Comparison of ENCODE assay signal across 8 mouse cellular contexts in genomic region chr19:42794914-42795613, GRCm38 (mm10). TPM values are rescaled to one million over a fixed set of nuclear protein-coding genes. Genes with fewer than 3 reads are reported as not detected.
DNase-seq lines count a peak whose midpoint lies in the region; ATAC-seq lines count a peak whose summit lies in the region.

No protein-coding gene starts in this region.

- DNase-seq in adrenal gland, adult 8-10 months: peak; percentile 60
- DNase-seq in embryo, embryonic 11.5 days (ENCODE audit: low read depth, low spot score): peak; percentile 85
- peak; percentile 77 to 82 for DNase-seq in gastrocnemius, postnatal 36 days
- peak; percentile 91 to 93 for DNase-seq in left cerebral cortex, postnatal 25 days (ENCODE audit: low spot score in 2 of 2)
- DNase-seq in midbrain, embryonic 10.5 days (ENCODE audit: low spot score): peak; percentile 91
- peak; percentile 75 to 78 for DNase-seq in right cerebral cortex, postnatal 36 days (ENCODE audit: low spot score in 2 of 2)
- peak; percentile 78 to 93 for DNase-seq in urinary bladder, postnatal 4 days (ENCODE audit: low spot score in 2 of 2)

- H3K9ac ChIP-seq in intestine, embryonic 16.5 days (ENCODE audit: low read depth, low read length): peak overlapping the region; percentile 64

- no peak overlapping the region for H3K27ac ChIP-seq in intestine, embryonic 16.5 days (ENCODE audit: low read length)
- peak overlapping the region; percentile 79 for H3K27ac ChIP-seq in midbrain, embryonic 10.5 days (replicated peaks)

- peak overlapping the region; percentile 79 for H3K4me2 ChIP-seq in intestine, embryonic 16.5 days (ENCODE audit: low read depth, low read length)

- no peaks in the 10 kb centered on the region for H3K27me3 ChIP-seq in intestine, embryonic 16.5 days (replicated peaks; ENCODE audit: control insufficient read depth, insufficient read depth, low read length)
- H3K27me3 ChIP-seq in midbrain, embryonic 10.5 days (ENCODE audit: low read depth, poor library complexity, severe bottlenecking): peaks cover 17% of the 10 kb centered on the region

- H3K36me3 ChIP-seq in intestine, embryonic 16.5 days (ENCODE audit: control insufficient read depth, insufficient read depth, low read length): no peaks in the 10 kb centered on the region
- H3K36me3 ChIP-seq in midbrain, embryonic 10.5 days: no peaks in the 10 kb centered on the region

- intact Hi-C loops in gastrocnemius, postnatal 36 days (cut with DNase I): loop anchor here (2.0 to 10.0 kb wide), 3 partner anchors 517 to 680 kb away; no protein-coding TSS in a partner anchor
- intact Hi-C loops in left cerebral cortex, postnatal 25 days (cut with DNase I): loop anchor here (1.0 to 5.0 kb wide), 5 partner anchors 107 to 682 kb away; no protein-coding TSS in a partner anchor

- H3K4me1 ChIP-seq in intestine, embryonic 16.5 days (ENCODE audit: control insufficient read depth, insufficient read depth, low read length): peaks cover 14% of the 10 kb centered on the region
- H3K4me1 ChIP-seq in midbrain, embryonic 10.5 days: peaks cover 11% of the 10 kb centered on the region

- peak; percentile 93 for ATAC-seq in intestine, embryonic 16.5 days

- H3K9me3 ChIP-seq in intestine, embryonic 16.5 days (ENCODE audit: control insufficient read depth, low read length): no peaks in the 10 kb centered on the region
- H3K9me3 ChIP-seq in midbrain, embryonic 10.5 days (replicated peaks): no peaks in the 10 kb centered on the region

- H3K4me3 ChIP-seq in intestine, embryonic 16.5 days (ENCODE audit: low read length): peak overlapping the region; percentile 43
- H3K4me3 ChIP-seq in midbrain, embryonic 10.5 days: peak overlapping the region; percentile 62

- WGBS in intestine, embryonic 16.5 days: 5% methylated on average over 31 of the region's 31 CpGs
- WGBS in midbrain, embryonic 10.5 days: 3% methylated on average over 31 of the region's 31 CpGs

RNA-seq across cellular contexts. Expression of gene Hps1, which starts 15.3 kb away (rescaled TPM):
- 10 to 100 TPM; 28.8 to 37.8 (median 31.0) TPM for total RNA-seq in adrenal gland, adult 8-10 months (2022)
- 1 to 10 TPM in 1 of 2 experiments, under 1 TPM in 1; 0.51 to 1.5 TPM for total RNA-seq in gastrocnemius, postnatal 36 days (2021)
- 18.6 and 20.3 TPM in 2 replicates for polyA plus RNA-seq in intestine, embryonic 16.5 days (2015; fragmentation: Nextera tagmentation; extraction: Ambion mirVana)
- total RNA-seq in left cerebral cortex, postnatal 25 days (2021): 1 to 10 TPM; 6.5 to 9.7 TPM
- 17.5 and 19.4 TPM in 2 replicates for polyA plus RNA-seq in midbrain, embryonic 10.5 days (2016; fragmentation: Nextera tagmentation; extraction: Ambion mirVana)

RNA-seq across cellular contexts. Expression of gene Pyroxd2, which starts 42.5 kb away (rescaled TPM):
- total RNA-seq in adrenal gland, adult 8-10 months (2022): 10 to 100 TPM; 37.8 to 64.5 (median 50.9) TPM
- under 1 TPM; 0.79 to 0.96 TPM for total RNA-seq in gastrocnemius, postnatal 36 days (2021)
- 11.0 and 14.0 TPM in 2 replicates for polyA plus RNA-seq in intestine, embryonic 16.5 days (2015; fragmentation: Nextera tagmentation; extraction: Ambion mirVana)
- total RNA-seq in left cerebral cortex, postnatal 25 days (2021): 1 to 10 TPM; 2.0 to 2.6 TPM
- 0.46 and 0.83 TPM in 2 replicates for polyA plus RNA-seq in midbrain, embryonic 10.5 days (2016; fragmentation: Nextera tagmentation; extraction: Ambion mirVana)

Comparison
In these comparisons a context has a peak if more than half of its experiments do, and no peak if none do; other contexts are left out.
1. RNA of gene Pyroxd2, which starts 42.5 kb away (total RNA-seq): 37.8 to 64.5 TPM in adrenal gland, adult 8-10 months; 2.0 to 2.6 TPM in left cerebral cortex, postnatal 25 days and 0.79 to 0.96 TPM in gastrocnemius, postnatal 36 days; every median in the first group is over 10 times any median in the second.
2. Peak in every context shown above with its lines, with median percentiles within 50 percentile points of each other: DNase-seq.